Mouse (Mus musculus) olfactory bulb, adult 2 months (tissue): ENCODE measurements at regions not wholly inside any gene's neighbourhood (a gene's known extent, or its start where the extent isn't known, plus 50 kb on each side); places are given as distances from the start of the nearest gene placed in this dataset.

Source experiments
- CTCF ChIP-seq: fragments of 200-500 bp; IDR thresholded peaks from 2 replicates; pipeline ENCODE4 v1.5.1; 2012; ENCODE audit warnings: low read depth, mild to moderate bottlenecking, low read length, moderate library complexity; ENCODE audit not compliant: insufficient read depth
- POLR2A ChIP-seq: fragments of 200-500 bp; IDR thresholded peaks from 2 replicates; pipeline ENCODE4 v1.6.1; 2012; ENCODE audit warnings: mild to moderate bottlenecking, low read depth, low read length, moderate library complexity; ENCODE audit not compliant: insufficient read depth

GRCm38 (mm10) chr14:120219224-120219623, 56.2 kb upstream of the Mbnl2 start:
- TF ChIP-seq POLR2A (no peak), CTCF (no peak)
